Mouse (Mus musculus): ENCODE measurements around the gene Rab42. TPM values are rescaled to one million over a fixed set of nuclear protein-coding genes. Genes with fewer than 3 reads are reported as not detected.

The Rab42 gene
- 0.58 and 0.92 TPM in 2 replicates for polyA plus RNA-seq (2015; fragmentation: Nextera tagmentation; extraction: Ambion mirVana)

GRCm38 (mm10) chr4:132302939-132303479, at the start of gene Rab42:
Rab42 (minus strand) TSS chr4:132303385.
- Histone ChIP-seq H3K4me1 (replicated peaks) (peaks cover 6% of the 10 kb centered on the region; the same call in 1 of the 2 replicates), H3K9me3 (no peaks in the 10 kb centered on the region), H3K4me3 (replicated peaks) (peak within 1 kb of the TSS; percentile 41), H3K4me2 (replicated peaks) (peak within 1 kb of the TSS; percentile 60), H3K27ac (no peak within 1 kb of the TSS), H3K36me3 (no peaks in the 10 kb centered on the region), H3K27me3 (no peaks in the 10 kb centered on the region), H3K9ac (replicated peaks) (peak within 1 kb of the TSS; percentile 60)
- 2% methylated on average over 31 of the region's 31 CpGs for WGBS
- ATAC-seq, result peak; percentile 53; the same call in 1 of the 2 replicates

- under 1% methylated on average over 14 of the region's 14 CpGs for WGBS
- Histone ChIP-seq H3K9me3 (no peaks in the 10 kb centered on the region), H3K36me3 (peaks cover 11% of the 10 kb centered on the region), H3K9ac (replicated peaks) (peak overlapping the region; percentile 85), H3K4me3 (replicated peaks) (peak overlapping the region; percentile 81), H3K27ac (0 out of 2 replicates have a peak overlapping the region, but pooled peaks have one; percentile 94), H3K27me3 (no peaks in the 10 kb centered on the region), H3K4me1 (replicated peaks) (peaks cover 19% of the 10 kb centered on the region), H3K4me2 (replicated peaks) (peak overlapping the region; percentile 90)
- no peak for ATAC-seq
Measured at GRCm38 (mm10) chr4:132352739-132353138, 49.6 kb upstream of the Rab42 start.

GRCm38 (mm10) chr4:132351401-132351800, 48.2 kb upstream of the Rab42 start:
- Histone ChIP-seq H3K4me3 (replicated peaks) (no peak overlapping the region), H3K4me1 (replicated peaks) (peaks cover 19% of the 10 kb centered on the region), H3K4me2 (replicated peaks) (peak overlapping the region; percentile 90), H3K9me3 (no peaks in the 10 kb centered on the region), H3K27ac (no peak overlapping the region), H3K27me3 (no peaks in the 10 kb centered on the region), H3K36me3 (no peaks in the 10 kb centered on the region; the same call in 1 of the 2 replicates), H3K9ac (replicated peaks) (no peak overlapping the region)
- ATAC-seq, result no peak
- WGBS, result 52% methylated on average over 1 of the region's 1 CpGs

GRCm38 (mm10) chr4:132350854-132351253, 47.7 kb upstream of the Rab42 start:
- no peak for ATAC-seq
- H3K9me3 ChIP-seq, result no peaks in the 10 kb centered on the region
- 61% methylated on average over 3 of the region's 3 CpGs for WGBS
- peaks cover 19% of the 10 kb centered on the region for H3K4me1 ChIP-seq (replicated peaks)
- H3K9ac ChIP-seq (replicated peaks), result no peak overlapping the region
- H3K4me2 ChIP-seq (replicated peaks), result no peak overlapping the region
- no peak overlapping the region for H3K27ac ChIP-seq
- H3K4me3 ChIP-seq (replicated peaks), result no peak overlapping the region
- no peaks in the 10 kb centered on the region for H3K27me3 ChIP-seq
- H3K36me3 ChIP-seq, result no peaks in the 10 kb centered on the region

GRCm38 (mm10) chr4:132350123-132350740, 47.0 kb upstream of the Rab42 start:
- no peaks in the 10 kb centered on the region for H3K9me3 ChIP-seq
- no peak overlapping the region for H3K9ac ChIP-seq (replicated peaks)
- no peak overlapping the region for H3K27ac ChIP-seq
- no peak overlapping the region for H3K4me2 ChIP-seq (replicated peaks)
- no peak for ATAC-seq
- H3K4me1 ChIP-seq (replicated peaks), result peaks cover 19% of the 10 kb centered on the region
- H3K4me3 ChIP-seq (replicated peaks), result no peak overlapping the region
- H3K36me3 ChIP-seq, result no peaks in the 10 kb centered on the region
- 36% methylated on average over 2 of the region's 2 CpGs for WGBS
- H3K27me3 ChIP-seq, result no peaks in the 10 kb centered on the region

- H3K4me2 ChIP-seq (replicated peaks), result no peak overlapping the region
- H3K36me3 ChIP-seq, result no peaks in the 10 kb centered on the region
- ATAC-seq, result no peak
- H3K27ac ChIP-seq, result no peak overlapping the region
- no peaks in the 10 kb centered on the region for H3K27me3 ChIP-seq
- H3K9me3 ChIP-seq, result no peaks in the 10 kb centered on the region
- peaks cover 23% of the 10 kb centered on the region for H3K4me1 ChIP-seq (replicated peaks)
- H3K9ac ChIP-seq (replicated peaks), result no peak overlapping the region
- H3K4me3 ChIP-seq (replicated peaks), result no peak overlapping the region
- WGBS, result 58% methylated on average over 3 of the region's 3 CpGs
Measured at GRCm38 (mm10) chr4:132349495-132350122, 46.4 kb upstream of the Rab42 start.

- 70% methylated on average over 3 of the region's 3 CpGs for WGBS
- no peaks in the 10 kb centered on the region for H3K27me3 ChIP-seq
Measured at GRCm38 (mm10) chr4:132346661-132347060, 43.5 kb upstream of the Rab42 start.

GRCm38 (mm10) chr4:132346261-132346660, 43.1 kb upstream of the Rab42 start:
- Histone ChIP-seq H3K27ac (no peak overlapping the region), H3K4me3 (replicated peaks) (no peak overlapping the region), H3K4me2 (replicated peaks) (no peak overlapping the region), H3K27me3 (no peaks in the 10 kb centered on the region), H3K9ac (replicated peaks) (no peak overlapping the region), H3K9me3 (no peaks in the 10 kb centered on the region), H3K36me3 (no peaks in the 10 kb centered on the region), H3K4me1 (replicated peaks) (peaks cover 21% of the 10 kb centered on the region)
- ATAC-seq, result no peak
- 81% methylated on average over 4 of the region's 4 CpGs for WGBS

More at GRCm38 (mm10) chr4:132346661-132347060, 43.5 kb upstream of the Rab42 start:
- Histone ChIP-seq H3K36me3 (no peaks in the 10 kb centered on the region), H3K4me1 (replicated peaks) (peaks cover 25% of the 10 kb centered on the region), H3K9me3 (no peaks in the 10 kb centered on the region), H3K4me2 (replicated peaks) (no peak overlapping the region), H3K9ac (replicated peaks) (no peak overlapping the region), H3K4me3 (replicated peaks) (no peak overlapping the region), H3K27ac (no peak overlapping the region)
- ATAC-seq, result no peak

- no peak overlapping the region for H3K4me2 ChIP-seq (replicated peaks)
- WGBS, result 48% methylated on average over 5 of the region's 5 CpGs
- ATAC-seq, result peak; percentile 65
- H3K27ac ChIP-seq, result no peak overlapping the region
- H3K36me3 ChIP-seq, result no peaks in the 10 kb centered on the region
- H3K4me3 ChIP-seq (replicated peaks), result peak overlapping the region; percentile 68
- no peaks in the 10 kb centered on the region for H3K9me3 ChIP-seq
- H3K4me1 ChIP-seq (replicated peaks), result peaks cover 21% of the 10 kb centered on the region
- no peak overlapping the region for H3K9ac ChIP-seq (replicated peaks)
- no peaks in the 10 kb centered on the region for H3K27me3 ChIP-seq
Measured at GRCm38 (mm10) chr4:132345843-132346212, 42.6 kb upstream of the Rab42 start.

GRCm38 (mm10) chr4:132345135-132345842, 42.1 kb upstream of the Rab42 start:
- no peaks in the 10 kb centered on the region for H3K27me3 ChIP-seq
- peaks cover 21% of the 10 kb centered on the region for H3K4me1 ChIP-seq (replicated peaks)
- peak; percentile 94 for ATAC-seq
- under 1% methylated on average over 83 of the region's 83 CpGs for WGBS
- H3K9me3 ChIP-seq, result no peaks in the 10 kb centered on the region
- H3K9ac ChIP-seq (replicated peaks), result peak overlapping the region; percentile 75
- no peaks in the 10 kb centered on the region for H3K36me3 ChIP-seq
- peak overlapping the region; percentile 97 for H3K4me2 ChIP-seq (replicated peaks)
- peak overlapping the region; percentile 68 for H3K4me3 ChIP-seq (replicated peaks)
- H3K27ac ChIP-seq, result no peak overlapping the region

GRCm38 (mm10) chr4:132344403-132345134, 41.4 kb upstream of the Rab42 start:
- WGBS, result 8% methylated on average over 13 of the region's 13 CpGs
- H3K36me3 ChIP-seq, result peaks cover 3% of the 10 kb centered on the region
- peak overlapping the region; percentile 75 for H3K9ac ChIP-seq (replicated peaks)
- H3K9me3 ChIP-seq, result no peaks in the 10 kb centered on the region
- H3K4me1 ChIP-seq (replicated peaks), result peaks cover 21% of the 10 kb centered on the region
- H3K27me3 ChIP-seq, result no peaks in the 10 kb centered on the region
- peak overlapping the region; percentile 97 for H3K4me2 ChIP-seq (replicated peaks)
- 0 out of 2 replicates have a peak, but pooled peaks have one; percentile 9 for ATAC-seq
- H3K27ac ChIP-seq, result no peak overlapping the region
- peak overlapping the region; percentile 68 for H3K4me3 ChIP-seq (replicated peaks)

Measured in midbrain, embryonic 13.5 days (tissue).